Mouse (Mus musculus): ENCODE measurements around the gene Fam171a1.
A peak's percentile ranks its signal among the peaks of the same experiment; 100 is the strongest.
"Not testable (repeated sequence)": the region's sequence is repeated elsewhere in the genome, so short reads cannot be mapped to it uniquely, and the experiment has no call there.

Fam171a1 gene

DNA sequence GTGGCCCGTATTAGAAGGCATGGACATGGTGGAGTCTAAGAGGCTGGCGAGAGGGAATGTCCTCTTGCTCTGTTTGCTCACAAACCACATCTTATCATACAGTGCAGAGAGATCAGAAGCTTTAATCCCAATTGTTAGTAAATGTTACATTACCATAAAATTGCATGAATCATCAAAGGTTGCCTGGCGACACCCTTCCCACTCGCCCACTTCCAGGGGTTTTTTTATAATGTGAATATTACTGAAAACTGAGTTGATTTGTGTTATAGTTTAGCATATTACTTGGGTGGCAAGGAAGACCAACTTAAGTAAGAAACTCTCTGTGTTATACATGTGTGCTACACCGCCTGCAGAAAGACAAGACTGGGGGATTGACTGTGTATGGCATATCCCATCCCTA, 60.9 kb downstream of the Fam171a1 start:
- DNase-seq = no peak

DNA sequence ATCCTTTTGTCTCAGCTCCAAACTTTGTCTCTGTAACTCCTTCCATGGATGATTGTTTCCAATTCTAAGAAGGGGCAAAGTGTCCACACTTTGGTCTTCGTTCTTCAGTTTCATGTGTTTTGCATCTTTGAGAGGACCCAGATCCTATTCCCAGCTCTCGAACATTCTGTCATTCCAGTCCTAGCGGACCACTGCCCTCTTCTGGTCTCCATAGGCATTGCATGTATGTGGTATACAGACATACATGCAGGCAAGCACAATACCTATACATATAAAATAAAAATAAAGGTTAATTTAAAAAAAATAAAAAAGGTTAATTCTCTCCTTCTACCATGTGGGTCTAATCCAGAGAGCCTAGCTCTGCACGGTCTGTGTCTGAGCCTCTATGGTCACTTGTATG, 62.0 kb downstream of the Fam171a1 start:
- not testable (repeated sequence) for DNase-seq

DNA sequence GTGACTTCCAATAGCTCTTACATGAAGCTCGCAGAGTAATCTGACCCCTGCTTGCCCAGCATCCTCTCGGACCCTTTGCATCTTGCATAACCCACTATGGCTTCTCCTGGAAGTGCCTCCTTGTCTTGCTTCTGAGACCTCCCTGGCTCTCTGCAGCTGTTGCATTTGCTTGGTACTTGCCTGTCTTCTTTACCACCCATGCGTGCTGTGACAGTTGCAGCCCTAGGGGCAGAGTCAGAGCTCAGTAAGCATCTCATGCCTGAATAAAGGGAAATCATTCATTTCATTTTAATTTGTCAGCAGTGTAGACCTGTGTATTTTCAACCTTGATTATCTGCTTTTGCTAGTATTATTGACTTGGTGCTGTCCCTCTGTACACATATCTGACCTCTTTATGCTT, 62.7 kb downstream of the Fam171a1 start:
- DNase-seq = no peak

DNA sequence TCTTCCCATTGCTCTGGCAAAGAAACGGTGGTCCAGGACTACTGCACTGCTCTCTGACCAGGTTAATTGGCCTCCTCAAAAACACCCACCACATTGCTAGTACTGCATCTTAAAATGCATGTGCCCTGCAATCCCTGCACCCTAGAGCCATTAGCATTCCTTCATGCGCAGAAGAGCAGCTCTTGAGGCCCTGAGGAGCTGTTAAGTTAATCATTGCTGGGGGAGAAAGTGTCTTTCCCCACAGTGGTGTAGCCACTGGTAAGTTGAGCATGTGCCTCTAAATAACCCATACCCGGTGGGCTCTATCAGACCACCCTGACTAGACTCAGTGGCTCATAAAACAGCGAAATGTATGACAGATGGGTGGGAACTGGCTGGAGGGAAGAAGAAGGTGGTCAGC, 66.5 kb downstream of the Fam171a1 start:
- DNase-seq = no peak

DNA sequence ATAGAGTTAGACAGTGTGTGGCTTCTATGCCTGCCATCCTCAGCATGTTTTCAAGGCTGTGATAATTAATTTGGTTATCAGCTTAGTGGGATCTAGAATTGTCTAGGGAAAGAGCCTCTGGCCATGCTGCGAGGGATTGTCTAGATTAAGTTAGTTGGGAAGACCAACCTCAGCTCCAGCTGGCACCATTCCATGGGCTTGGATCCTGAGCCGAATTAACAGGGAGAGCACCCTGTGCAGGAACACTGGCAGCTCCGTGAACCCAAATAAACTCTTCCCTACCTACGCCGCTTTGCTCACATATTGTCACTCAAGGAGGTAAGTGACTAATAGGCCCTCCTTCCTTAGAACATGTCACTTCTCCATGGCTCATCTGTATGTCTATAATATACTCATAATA, 69.6 kb downstream of the Fam171a1 start:
- no peak for DNase-seq

DNA sequence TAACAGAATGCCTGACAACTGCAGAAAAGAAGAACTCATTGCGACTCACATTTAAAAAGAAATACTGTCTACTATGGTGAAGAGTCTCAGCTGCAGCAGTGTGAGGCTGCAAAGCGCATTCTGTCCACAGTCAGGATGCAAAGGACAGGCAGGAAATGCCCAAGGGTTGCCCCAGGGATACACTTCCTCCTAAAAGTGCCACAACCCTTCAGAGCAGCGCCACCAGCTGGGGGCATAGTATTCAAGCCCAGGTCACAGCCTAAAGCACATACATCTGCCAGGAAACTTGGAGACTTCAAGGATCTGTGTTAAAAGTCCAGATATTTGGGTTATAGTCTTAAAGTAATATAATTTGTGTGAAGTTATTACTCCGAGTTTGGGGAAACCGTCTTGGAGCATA, 71.3 kb downstream of the Fam171a1 start:
- no peak for DNase-seq

DNA sequence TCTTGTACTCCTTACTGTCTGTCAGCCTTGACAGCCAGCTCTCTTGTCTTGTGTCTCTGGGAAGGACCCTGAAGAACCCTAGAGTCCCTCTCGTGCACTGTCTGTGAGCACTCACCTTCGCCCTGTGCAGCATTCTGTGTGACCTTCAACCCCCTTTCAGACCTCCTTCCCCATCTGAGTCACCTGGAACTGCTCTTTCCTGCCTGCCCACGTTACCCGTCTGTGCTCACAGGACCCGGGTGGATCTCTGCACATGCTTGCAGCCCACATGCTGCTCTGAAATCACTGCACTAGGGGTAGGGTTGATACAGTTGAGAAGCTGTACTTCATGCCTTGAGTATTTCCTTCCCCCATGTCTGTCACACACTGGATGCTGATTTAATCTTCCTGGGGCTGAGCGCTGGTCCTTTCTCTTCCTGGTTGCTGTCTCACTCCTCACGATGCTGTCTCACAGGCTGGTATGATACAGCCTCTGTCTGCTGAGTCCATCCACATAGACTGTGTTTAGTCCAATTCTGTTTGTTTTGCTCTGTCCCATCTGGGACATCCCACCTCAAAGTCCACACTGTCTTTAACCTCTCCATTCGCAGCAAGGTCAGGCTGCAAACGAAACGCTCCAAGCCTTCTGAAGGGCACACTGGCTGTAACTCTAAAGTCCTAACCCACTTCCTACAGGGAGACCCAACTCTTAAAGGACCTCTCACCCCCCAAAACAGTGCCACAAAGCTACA, 74.9 kb downstream of the Fam171a1 start:
- no peak for DNase-seq

DNA sequence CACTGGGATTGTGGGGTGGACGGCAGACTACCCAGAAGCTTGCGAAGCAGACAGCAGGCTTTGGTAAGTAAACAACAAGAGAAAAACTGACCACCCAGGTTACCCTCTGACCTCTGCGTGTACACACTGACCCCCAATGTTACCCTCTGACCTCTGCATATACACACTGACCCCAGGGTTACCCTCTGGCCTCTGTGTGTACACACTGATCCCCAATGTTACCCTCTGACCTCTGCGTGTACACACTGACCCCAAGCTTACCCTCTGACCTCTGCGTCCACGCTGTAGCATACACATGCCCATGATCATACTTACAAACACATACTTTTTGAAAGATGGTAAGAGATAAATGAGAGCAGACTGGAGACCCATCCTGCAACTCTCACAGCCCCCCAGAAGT, 77.1 kb downstream of the Fam171a1 start:
- DNase-seq = no peak

DNA sequence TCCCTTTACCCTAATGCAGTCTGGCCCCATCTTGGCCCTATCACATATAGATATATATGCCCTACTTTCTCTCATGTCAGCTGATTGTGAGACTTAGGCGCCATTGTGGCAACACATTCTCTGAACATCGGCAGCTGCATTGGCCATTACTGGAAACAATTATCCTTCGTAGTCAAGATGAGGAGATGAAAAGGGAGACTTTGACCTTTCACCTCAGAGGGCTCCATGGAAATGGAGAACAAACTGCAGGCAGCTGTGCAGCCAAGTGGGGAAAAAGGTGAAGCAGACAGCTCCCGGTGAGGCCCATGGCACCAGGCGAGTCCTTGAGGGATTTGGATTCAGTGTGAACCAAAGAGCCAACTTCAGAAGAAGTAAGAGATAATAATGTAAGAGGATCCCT, 81.5 kb downstream of the Fam171a1 start:
- no peak for DNase-seq

DNA sequence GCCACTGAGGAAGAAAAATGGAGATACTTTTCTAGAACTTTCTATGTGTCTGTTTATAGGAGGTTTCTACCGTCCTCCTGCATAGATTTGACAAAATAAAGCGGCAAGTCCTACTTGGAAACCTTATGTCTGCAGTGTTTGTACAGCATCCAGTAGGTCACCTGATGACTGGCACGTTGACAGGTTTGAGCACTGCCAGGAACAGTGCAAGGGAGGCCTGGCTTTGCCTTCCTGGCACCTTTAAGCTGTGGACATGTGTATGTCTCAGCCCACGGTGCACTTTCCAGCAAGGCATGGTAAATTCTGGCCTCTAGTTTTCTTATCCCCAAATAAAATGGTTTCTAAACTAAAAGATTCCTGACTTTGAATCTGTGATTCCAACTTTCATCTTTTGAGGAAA, 86.4 kb downstream of the Fam171a1 start:
- DNase-seq = peak; percentile 52

DNA sequence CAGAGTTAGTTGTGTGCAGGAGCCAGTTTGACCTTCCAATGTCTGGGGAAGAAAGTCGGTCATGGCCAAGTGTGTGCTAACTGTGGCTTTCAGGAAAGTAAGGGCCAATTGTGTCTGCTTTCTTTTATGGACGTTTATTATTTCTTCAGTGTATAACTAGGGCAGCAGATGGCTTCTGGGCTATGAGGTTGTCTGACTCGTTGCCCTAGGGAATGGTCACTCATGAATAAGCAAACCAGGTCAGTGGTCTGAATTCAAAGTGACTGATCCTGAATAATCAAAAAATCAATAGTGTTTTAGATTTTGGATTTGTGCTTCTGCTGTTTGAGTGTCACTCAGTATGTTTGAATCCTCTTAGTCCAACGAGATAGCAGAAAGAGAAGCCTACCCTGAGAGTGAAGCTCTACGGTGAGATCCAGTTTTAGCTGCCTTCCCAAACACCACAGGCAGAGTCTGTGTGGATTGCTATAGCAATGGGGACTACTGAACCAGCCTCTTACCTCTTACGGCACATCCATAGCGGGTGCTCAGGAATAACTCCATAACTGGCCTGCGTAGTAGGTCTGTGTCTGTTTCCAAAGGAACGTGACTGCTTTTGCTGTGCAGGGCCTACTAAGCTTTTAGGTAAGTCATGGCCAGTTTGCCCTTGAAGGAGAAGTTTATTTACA, 93.1 kb downstream of the Fam171a1 start:
- no peak for DNase-seq

DNA sequence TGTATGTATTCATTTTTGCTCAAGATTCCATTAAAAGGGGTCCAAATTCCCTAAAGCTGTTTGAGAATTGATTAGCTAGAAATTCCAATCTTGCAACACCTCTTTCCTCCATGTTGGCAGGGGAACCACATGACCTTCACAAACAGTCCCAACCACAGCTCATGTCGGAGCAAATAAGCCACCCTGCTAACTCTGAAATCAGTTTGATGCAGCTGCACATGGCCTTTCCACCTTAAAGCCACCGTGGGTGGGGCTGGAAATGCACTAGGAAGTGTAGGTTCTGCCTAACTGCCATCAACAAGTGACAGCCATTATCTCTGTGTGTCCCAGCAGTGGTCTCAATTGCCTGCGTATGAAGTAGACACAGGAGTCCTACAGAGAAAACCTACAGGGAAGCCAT, 101.5 kb downstream of the Fam171a1 start:
- DNase-seq = no peak

DNA sequence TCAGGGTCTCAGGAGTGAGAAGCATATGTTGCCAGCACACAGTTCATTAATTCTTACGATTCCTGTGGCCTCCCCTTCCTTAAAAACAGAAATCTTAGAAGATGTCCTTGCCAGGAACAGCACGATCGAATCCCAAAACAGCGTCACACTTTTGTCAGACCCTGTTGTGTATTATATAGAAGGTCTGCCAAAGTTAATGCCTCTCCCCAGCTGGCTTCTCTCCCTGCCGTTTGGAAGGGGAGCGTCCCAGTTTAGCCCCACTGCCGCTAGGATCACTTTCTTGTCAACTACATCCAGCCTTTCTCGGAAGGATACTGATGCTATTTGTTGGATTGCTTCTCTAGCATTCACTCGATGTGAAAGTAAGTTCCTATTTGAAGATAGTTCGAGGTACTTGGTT, 102.6 kb downstream of the Fam171a1 start:
- no peak for DNase-seq

DNA sequence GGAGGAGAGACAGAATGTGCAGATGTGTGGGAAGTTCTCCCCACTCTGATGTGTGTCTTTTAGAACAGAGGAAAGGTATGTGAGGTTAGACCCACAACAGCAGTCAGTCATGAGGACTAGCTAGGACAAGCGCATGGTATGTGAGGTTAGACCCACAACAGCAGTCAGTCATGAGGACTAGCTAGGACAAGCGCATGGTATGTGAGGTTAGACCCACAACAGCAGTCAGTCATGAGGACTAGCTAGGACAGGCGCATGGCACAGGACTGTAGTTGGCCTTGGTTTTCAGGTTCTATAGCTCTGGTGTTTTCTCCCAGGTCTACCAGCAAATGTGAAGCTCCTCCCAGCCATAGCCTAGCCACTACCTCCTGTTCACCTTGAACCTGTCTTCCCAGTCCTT, 103.6 kb downstream of the Fam171a1 start:
- not testable (repeated sequence) for DNase-seq

DNA sequence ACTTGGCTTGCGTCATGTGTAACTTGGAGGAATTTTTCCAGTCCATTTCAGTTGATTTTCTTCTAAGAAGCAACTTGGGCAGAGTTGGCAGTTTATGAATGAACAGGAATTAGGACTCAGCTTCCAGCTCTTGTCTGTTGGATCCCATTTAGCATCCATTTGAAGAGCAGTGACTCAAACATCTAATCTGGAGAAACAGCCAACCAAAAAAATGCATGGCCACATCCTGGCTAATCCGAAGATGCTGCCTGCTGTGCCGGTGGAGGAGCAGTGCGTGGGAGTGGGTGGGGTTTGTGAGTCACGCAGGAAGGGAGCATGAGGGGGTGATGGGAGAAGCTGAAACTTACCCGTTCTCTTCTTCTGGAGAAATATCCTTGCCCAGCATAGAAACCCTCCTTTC, 104.2 kb downstream of the Fam171a1 start:
- no peak for DNase-seq

DNA sequence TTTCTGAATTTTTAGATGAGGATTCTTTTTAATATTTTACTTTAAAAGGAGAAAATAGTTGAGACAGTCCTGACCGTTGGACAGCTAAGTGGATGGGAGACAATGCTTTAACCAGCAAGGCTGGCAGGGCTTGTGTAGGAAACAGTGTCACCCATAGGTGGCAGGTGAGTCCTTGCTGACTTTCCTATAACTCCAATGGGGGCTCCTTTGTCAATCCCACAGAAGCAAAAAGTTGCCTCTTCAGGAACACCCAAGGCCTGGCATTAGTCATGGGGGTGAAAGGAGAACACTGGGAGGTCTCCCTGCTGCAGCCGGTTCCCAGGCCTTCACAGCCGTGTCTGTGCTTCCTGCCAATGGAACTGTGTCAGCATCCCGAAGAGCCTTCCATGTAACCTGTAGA, 114.5 kb downstream of the Fam171a1 start:
- no peak for DNase-seq

DNA sequence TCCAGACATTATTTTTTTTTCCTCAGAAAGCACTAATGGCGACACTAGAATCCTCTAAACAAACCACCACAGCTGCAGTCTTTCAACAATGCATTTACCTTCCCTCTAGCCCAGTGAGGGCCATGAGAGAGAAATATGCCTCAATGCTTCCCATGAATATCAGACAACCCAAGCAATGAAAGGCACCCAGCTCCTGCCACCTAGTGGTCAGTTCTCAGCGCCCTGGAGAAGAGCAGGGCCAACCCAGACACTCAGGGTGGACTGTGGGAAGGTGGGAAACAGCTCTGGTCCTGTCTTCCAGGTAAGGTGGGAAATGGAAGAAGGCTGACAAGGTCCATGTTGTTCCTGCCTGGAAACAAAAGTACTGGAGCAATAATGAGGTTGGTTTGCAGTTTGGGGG, 115.0 kb downstream of the Fam171a1 start:
- DNase-seq = peak; percentile 38

DNA sequence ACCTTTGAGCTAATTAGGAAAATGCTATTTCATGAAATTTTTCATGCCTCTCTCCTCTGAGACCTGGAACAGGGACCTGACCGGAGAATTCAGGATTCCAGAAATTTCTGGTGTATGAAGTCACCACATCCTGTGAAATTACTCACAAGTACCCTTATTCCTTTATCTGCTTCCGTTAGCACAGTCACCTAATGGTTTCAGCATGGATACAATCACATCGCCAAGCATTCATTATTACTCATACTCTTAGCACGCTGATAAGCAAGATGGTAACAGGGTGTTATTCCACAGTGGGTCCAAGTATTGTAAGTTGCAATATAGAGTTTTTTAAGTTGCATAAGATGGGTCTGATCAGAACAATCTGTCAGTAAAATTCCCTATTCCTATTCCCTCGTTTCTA, 125.2 kb downstream of the Fam171a1 start:
- DNase-seq = no peak

DNA sequence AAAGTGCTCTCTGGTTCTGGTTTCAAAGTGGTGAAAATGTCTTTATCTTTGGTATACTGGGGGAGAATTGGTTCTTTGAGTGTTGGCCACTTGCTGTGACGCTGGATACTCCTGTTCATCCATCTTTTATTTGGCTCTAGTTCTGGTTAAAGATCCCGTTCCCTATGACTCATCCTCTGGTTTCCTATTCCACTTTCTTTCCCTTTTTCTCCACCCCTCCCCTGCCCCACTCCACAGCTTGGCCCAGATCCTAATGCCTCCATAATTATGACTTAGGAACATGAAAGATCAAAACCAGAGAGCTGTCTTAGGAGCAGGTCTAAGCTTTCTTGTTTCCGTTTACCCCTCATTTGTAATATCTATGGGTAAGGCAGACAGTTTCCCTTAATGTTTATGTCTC, 130.2 kb downstream of the Fam171a1 start:
- DNase-seq = no peak

DNA sequence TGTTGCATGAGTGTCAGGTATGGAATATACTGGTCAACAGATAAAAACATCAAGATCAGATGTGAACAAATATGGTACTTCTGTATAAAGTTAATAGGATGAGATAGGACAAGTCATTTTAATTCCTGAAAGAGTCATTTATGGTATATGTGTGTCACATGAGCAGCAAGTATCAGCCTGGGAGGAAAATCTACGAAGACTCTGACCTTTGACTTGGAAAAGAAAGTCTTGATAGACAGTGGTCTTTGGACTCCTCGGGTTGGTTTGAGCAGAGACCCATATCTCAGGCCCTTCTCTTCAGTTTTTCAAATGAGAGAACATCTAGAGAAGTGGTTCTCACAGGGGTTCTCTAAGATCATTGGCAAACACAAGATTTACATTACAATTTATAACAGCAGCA, 137.3 kb downstream of the Fam171a1 start:
- DNase-seq = no peak

DNA sequence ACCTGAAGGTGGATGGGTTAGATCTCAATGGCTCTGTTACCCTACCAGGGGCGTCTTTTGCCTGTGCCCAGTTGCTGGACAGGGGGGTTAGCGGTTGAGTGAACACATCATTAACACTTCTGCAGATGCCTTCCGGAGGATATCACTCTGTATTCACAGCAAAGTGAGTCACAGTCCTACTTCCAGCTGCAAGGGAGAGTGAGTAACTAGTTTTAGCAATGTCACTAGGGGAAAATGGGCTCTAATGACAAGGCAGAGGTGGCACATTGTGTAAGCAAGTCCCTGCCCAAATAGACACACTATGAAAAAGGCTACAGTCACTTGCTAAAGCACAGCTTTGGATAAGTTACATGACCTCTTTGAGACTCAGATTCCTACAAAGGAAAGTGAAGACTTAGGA, 152.4 kb downstream of the Fam171a1 start:
- no peak for DNase-seq

DNA sequence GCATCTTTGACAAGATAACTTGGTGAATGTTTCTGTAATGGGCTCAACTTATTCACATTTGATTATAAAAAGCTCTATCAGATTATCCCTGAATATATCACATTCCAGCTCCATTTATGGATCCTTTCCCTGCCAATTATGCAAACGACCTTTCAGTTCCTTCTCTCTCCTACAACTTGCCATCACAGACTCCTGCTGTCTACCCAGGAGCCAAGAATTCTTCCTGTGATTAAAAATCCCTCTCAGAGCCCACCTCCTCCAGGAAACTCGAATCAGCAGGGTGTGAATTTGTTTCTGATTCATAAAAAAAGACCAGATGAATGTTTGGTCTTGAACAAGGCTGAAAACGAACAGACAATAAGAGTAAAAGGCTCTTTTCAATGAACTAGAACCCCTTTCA, 153.9 kb downstream of the Fam171a1 start:
- no peak for DNase-seq

DNA sequence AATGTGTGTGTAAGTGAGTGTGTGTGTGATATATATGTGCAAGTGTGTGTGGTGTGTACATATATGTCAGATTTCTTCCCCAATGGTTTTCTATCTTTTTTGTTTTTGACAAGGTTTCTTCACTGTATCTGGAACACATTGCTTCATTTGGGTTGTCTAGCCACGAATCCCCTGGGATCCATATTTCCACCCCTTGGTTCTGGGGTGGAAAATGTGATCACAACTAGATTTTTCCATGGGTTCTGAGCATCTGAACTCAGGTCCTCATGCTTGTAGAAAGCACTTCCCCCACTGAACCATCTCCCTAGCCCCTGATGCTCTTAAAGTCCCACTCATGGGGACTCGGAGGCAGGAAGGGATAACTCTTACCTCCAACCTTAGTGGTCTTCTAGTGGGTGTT, 159.3 kb downstream of the Fam171a1 start:
- no peak for DNase-seq

DNA sequence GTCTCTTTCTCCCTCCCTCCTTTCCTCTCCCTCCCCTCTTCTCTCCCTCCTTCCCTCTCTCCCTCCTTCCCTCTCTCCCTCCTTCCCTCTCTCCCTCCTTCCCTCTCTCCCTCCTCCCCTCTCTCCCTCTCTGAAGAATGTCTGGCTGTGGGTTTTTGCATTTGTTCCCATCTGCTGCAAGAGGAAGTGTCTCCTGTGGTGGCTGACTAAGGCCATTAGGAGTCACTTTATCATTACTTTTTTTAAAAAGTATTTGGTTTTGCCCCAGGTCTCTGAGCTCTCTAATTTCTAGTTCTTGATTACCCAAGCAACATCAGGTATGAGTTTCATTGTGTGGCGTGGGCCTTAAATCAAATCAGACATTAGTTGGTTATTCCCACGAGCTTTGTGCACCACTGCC, 162.1 kb downstream of the Fam171a1 start:
- DNase-seq = no peak
